Mouse (Mus musculus): ENCODE measurements around the gene U2af2. TPM values are rescaled to one million over a fixed set of nuclear protein-coding genes. Genes with fewer than 3 reads are reported as not detected.

The U2af2 gene
- polyA plus RNA-seq, 1 experiment: 333 TPM

DNA sequence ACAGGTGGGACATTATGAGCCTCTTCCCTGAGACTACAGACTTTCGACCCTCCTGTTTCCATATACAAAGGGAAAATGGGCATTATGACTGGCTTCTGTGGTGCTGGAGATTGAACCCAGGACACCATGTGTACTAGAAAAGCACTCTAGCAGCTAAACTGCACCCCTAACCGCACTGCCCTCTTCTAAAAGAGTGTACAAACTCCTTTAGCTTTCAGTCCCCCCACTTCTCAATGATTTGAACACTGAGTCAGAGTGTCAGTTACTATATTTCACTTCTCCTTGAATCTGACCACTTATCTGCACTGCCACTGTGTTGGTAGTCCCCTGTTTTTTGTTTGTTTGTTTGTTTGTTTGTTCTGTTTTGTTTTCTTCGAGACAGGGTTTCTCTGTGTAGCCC is 28.1 kb upstream of the U2af2 start, which contains the start of gene 4632433K11Rik:
Gene 4632433K11Rik, plus strand, starts transcription at position 301 of the 400 bp plus-strand sequence.
- Histone ChIP-seq H3K36me3 (ENCODE audit: control insufficient read depth, insufficient read depth) (peaks cover 45% of the 10 kb centered on the region), H3ac (ENCODE audit: control insufficient read depth, insufficient read length, low read depth) (no peak within 1 kb of the TSS), H3K79me3 (ENCODE audit: low read depth) (peaks cover 1% of the 10 kb centered on the region), H3K4me3 (ENCODE audit: insufficient read depth, poor library complexity, severe bottlenecking) (no peak within 1 kb of the TSS), H3K79me2 (ENCODE audit: control insufficient read depth, insufficient read depth) (no peaks in the 10 kb centered on the region), H3K27me3 (ENCODE audit: control insufficient read depth, insufficient read depth, insufficient read length) (no peaks in the 10 kb centered on the region)
- TF ChIP-seq MYOG (IDR thresholded peaks at IDR 0.05; ENCODE audit: control insufficient read depth, extremely low read depth, insufficient read length) (no peak), FOSL1 (IDR thresholded peaks at IDR 0.05; ENCODE audit: insufficient read depth, low read length, poor library complexity, severe bottlenecking) (no peak), MYOD1 (IDR thresholded peaks at IDR 0.05; ENCODE audit: control insufficient read depth, insufficient read length, low read depth) (no peak), CEBPB (IDR thresholded peaks at IDR 0.05; ENCODE audit: low read depth) (no peak), USF1 (IDR thresholded peaks at IDR 0.05; ENCODE audit: low read depth) (no peak), CTCF (IDR thresholded peaks at IDR 0.05; ENCODE audit: control insufficient read depth, insufficient read depth, insufficient read length) (no peak), MAX (IDR thresholded peaks at IDR 0.05) (no peak)

DNA sequence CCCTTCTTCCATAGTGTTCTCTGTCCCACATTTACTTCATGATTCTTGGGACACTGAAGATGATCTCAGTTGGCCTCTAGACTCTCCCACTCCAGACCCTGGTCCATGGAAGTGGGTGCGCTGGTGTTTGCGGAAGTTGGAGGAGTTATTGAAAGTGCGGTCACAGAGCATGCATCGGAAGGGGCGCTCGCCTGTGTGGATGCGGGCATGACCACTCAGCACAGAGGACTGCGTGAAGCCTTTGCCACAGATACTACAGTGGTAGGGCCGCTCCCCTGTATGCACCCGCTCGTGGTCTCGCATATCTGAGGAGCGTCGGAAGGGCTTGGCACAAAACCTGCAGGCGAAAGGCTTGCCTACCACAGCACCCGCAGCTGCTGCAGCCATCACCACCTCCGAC is 26.3 kb upstream of the U2af2 start:
- no peak overlapping the region for H3ac ChIP-seq (ENCODE audit: control insufficient read depth, insufficient read length, low read depth)
- no peak for TF ChIP-seq CEBPB (IDR thresholded peaks at IDR 0.05; ENCODE audit: low read depth)
- TF ChIP-seq MYOD1 (IDR thresholded peaks at IDR 0.05; ENCODE audit: control insufficient read depth, insufficient read length, low read depth): no peak
- no peak for TF ChIP-seq USF1 (IDR thresholded peaks at IDR 0.05; ENCODE audit: low read depth)
- TF ChIP-seq FOSL1 (IDR thresholded peaks at IDR 0.05; ENCODE audit: insufficient read depth, low read length, poor library complexity, severe bottlenecking): no peak
- no peak for TF ChIP-seq MYOG (IDR thresholded peaks at IDR 0.05; ENCODE audit: control insufficient read depth, extremely low read depth, insufficient read length)
- no peak for TF ChIP-seq MAX (IDR thresholded peaks at IDR 0.05)
- TF ChIP-seq CTCF (IDR thresholded peaks at IDR 0.05; ENCODE audit: control insufficient read depth, insufficient read depth, insufficient read length): no peak
- H3K36me3 ChIP-seq (ENCODE audit: control insufficient read depth, insufficient read depth): peaks cover 29% of the 10 kb centered on the region
- peaks cover 1% of the 10 kb centered on the region for H3K79me3 ChIP-seq (ENCODE audit: low read depth)
- no peaks in the 10 kb centered on the region for H3K27me3 ChIP-seq (ENCODE audit: control insufficient read depth, insufficient read depth, insufficient read length)
- no peak overlapping the region for H3K4me3 ChIP-seq (ENCODE audit: insufficient read depth, poor library complexity, severe bottlenecking)
- H3K79me2 ChIP-seq (ENCODE audit: control insufficient read depth, insufficient read depth): no peaks in the 10 kb centered on the region

DNA sequence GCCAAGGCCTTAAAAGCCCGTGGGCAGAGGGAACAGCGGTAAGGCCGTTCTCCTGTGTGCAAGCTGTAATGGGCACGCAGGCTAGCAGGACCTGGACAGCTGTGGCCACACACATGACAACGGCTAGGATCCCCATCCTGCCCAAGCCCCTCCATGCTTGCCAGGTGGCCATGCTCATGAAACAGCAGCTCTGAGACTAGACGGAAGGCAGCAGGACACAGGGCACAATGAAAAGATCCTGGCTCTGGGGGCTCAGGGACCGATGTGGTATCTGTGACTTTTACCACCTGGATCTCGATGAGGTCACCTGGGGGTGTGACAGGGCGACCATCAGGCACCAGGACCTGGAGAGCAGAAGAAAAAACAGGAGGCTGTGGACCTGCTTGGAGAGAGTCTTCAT is 25.8 kb upstream of the U2af2 start:
- Histone ChIP-seq H3ac (ENCODE audit: control insufficient read depth, insufficient read length, low read depth) (no peak overlapping the region), H3K36me3 (ENCODE audit: control insufficient read depth, insufficient read depth) (peaks cover 24% of the 10 kb centered on the region), H3K79me3 (ENCODE audit: low read depth) (peaks cover 1% of the 10 kb centered on the region), H3K27me3 (ENCODE audit: control insufficient read depth, insufficient read depth, insufficient read length) (no peaks in the 10 kb centered on the region), H3K4me3 (ENCODE audit: insufficient read depth, poor library complexity, severe bottlenecking) (no peak overlapping the region), H3K79me2 (ENCODE audit: control insufficient read depth, insufficient read depth) (no peaks in the 10 kb centered on the region)
- TF ChIP-seq CEBPB (IDR thresholded peaks at IDR 0.05; ENCODE audit: low read depth) (no peak), MAX (IDR thresholded peaks at IDR 0.05) (no peak), MYOG (IDR thresholded peaks at IDR 0.05; ENCODE audit: control insufficient read depth, extremely low read depth, insufficient read length) (no peak), USF1 (IDR thresholded peaks at IDR 0.05; ENCODE audit: low read depth) (no peak)

DNA sequence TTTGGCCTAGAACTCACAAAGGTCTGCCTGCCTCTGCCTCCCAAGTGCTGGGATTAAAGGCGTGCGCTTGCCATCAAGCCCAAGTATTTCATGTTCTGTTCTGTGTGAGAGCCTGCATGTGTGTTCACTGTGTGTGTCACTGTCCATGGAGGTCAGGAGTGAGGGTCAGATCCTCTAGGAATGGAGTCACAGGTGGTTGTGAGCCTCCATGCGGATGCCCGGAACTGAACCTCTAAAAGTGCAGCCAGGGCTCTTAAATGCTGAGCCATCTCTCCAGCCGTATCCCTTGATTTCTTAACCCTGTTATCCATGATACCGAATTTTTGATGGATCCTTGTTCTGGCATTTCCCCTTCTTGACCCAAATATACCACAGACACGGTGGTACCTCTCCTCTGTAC is 24.9 kb upstream of the U2af2 start:
- Histone ChIP-seq H3K79me2 (ENCODE audit: control insufficient read depth, insufficient read depth) (no peaks in the 10 kb centered on the region), H3K79me3 (ENCODE audit: low read depth) (peaks cover 1% of the 10 kb centered on the region), H3K27me3 (ENCODE audit: control insufficient read depth, insufficient read depth, insufficient read length) (no peaks in the 10 kb centered on the region), H3K36me3 (ENCODE audit: control insufficient read depth, insufficient read depth) (peaks cover 15% of the 10 kb centered on the region), H3ac (ENCODE audit: control insufficient read depth, insufficient read length, low read depth) (no peak overlapping the region), H3K4me3 (ENCODE audit: insufficient read depth, poor library complexity, severe bottlenecking) (no peak overlapping the region)
- TF ChIP-seq MYOD1 (IDR thresholded peaks at IDR 0.05; ENCODE audit: control insufficient read depth, insufficient read length, low read depth) (no peak), FOSL1 (IDR thresholded peaks at IDR 0.05; ENCODE audit: insufficient read depth, low read length, poor library complexity, severe bottlenecking) (no peak), MYOG (IDR thresholded peaks at IDR 0.05; ENCODE audit: control insufficient read depth, extremely low read depth, insufficient read length) (no peak), MAX (IDR thresholded peaks at IDR 0.05) (no peak), CEBPB (IDR thresholded peaks at IDR 0.05; ENCODE audit: low read depth) (no peak), CTCF (IDR thresholded peaks at IDR 0.05; ENCODE audit: control insufficient read depth, insufficient read depth, insufficient read length) (no peak), USF1 (IDR thresholded peaks at IDR 0.05; ENCODE audit: low read depth) (no peak)

DNA sequence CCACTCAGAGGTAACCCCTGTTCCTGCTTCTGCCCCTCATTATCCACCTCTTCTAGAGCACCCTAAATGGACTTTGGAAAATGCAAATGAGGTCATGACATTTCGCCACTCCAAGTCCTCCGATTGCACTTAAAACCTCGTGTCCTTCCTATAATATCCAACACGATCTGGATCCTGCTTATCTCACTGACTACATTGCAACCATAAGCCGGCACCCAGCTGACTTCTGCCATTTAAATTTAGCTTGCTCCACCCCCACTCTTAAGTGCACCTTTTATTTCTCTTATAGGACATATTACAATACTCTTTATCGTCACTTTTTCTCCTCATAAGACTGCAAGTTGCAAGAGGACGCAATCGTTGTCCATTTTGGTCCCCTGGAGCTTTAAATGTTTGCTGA is 24.5 kb upstream of the U2af2 start:
- H3K79me3 ChIP-seq (ENCODE audit: low read depth): peaks cover 1% of the 10 kb centered on the region
- TF ChIP-seq CTCF (IDR thresholded peaks at IDR 0.05; ENCODE audit: control insufficient read depth, insufficient read depth, insufficient read length): no peak
- TF ChIP-seq CEBPB (IDR thresholded peaks at IDR 0.05; ENCODE audit: low read depth): no peak
- TF ChIP-seq USF1 (IDR thresholded peaks at IDR 0.05; ENCODE audit: low read depth): no peak
- TF ChIP-seq MYOG (IDR thresholded peaks at IDR 0.05; ENCODE audit: control insufficient read depth, extremely low read depth, insufficient read length): no peak
- TF ChIP-seq MAX (IDR thresholded peaks at IDR 0.05): no peak
- TF ChIP-seq MYOD1 (IDR thresholded peaks at IDR 0.05; ENCODE audit: control insufficient read depth, insufficient read length, low read depth): no peak
- TF ChIP-seq FOSL1 (IDR thresholded peaks at IDR 0.05; ENCODE audit: insufficient read depth, low read length, poor library complexity, severe bottlenecking): no peak
- H3K36me3 ChIP-seq (ENCODE audit: control insufficient read depth, insufficient read depth): peaks cover 11% of the 10 kb centered on the region
- H3ac ChIP-seq (ENCODE audit: control insufficient read depth, insufficient read length, low read depth): no peak overlapping the region
- H3K27me3 ChIP-seq (ENCODE audit: control insufficient read depth, insufficient read depth, insufficient read length): no peaks in the 10 kb centered on the region
- H3K4me3 ChIP-seq (ENCODE audit: insufficient read depth, poor library complexity, severe bottlenecking): no peak overlapping the region
- no peaks in the 10 kb centered on the region for H3K79me2 ChIP-seq (ENCODE audit: control insufficient read depth, insufficient read depth)

DNA sequence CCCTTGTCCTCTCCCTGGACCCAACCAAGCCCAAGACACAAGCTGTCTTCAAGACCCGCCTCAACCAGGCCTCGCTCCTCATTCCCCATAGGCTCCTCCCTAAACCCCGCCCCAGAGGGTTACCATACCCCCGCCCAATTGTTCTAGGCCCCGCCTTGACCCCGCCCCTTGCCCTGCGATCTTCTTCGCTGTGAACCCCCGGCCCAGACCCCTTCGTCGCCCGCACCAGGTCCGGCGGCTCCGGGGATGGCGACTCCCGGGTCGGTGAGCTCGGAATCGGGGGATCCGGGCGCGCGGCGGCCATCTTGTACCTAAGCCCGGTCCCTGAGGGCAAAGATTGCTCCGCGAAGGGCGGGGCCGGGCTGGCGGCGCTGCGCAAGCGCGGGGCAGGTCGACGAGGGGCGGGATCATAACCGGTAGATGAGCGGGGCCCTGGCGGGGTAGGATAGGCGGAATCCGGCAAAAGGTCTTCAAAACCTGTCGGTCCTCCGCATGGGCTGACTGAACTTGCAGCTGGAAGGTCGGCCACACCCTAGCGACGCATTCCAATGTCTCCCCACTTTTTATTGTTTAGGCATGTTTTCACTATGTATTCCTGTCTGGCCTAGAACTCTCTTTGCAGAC is 23.7 kb upstream of the U2af2 start, which contains the start of gene Zfp784:
Gene Zfp784, minus strand, starts transcription at position 338 of the 624 bp plus-strand sequence.
- Histone ChIP-seq H3K36me3 (ENCODE audit: control insufficient read depth, insufficient read depth) (peaks cover 3% of the 10 kb centered on the region), H3ac (ENCODE audit: control insufficient read depth, insufficient read length, low read depth) (peak within 1 kb of the TSS; percentile 56), H3K27me3 (ENCODE audit: control insufficient read depth, insufficient read depth, insufficient read length) (no peaks in the 10 kb centered on the region), H3K79me2 (ENCODE audit: control insufficient read depth, insufficient read depth) (no peaks in the 10 kb centered on the region), H3K4me3 (ENCODE audit: insufficient read depth, poor library complexity, severe bottlenecking) (peak within 1 kb of the TSS; percentile 39), H3K79me3 (ENCODE audit: low read depth) (peaks cover 1% of the 10 kb centered on the region)
- no peak for TF ChIP-seq MYOD1 (IDR thresholded peaks at IDR 0.05; ENCODE audit: control insufficient read depth, insufficient read length, low read depth)
- TF ChIP-seq MAX (IDR thresholded peaks at IDR 0.05): no peak
- TF ChIP-seq CTCF (IDR thresholded peaks at IDR 0.05; ENCODE audit: control insufficient read depth, insufficient read depth, insufficient read length): no peak
- TF ChIP-seq MYOG (IDR thresholded peaks at IDR 0.05; ENCODE audit: control insufficient read depth, extremely low read depth, insufficient read length): no peak
- TF ChIP-seq FOSL1 (IDR thresholded peaks at IDR 0.05; ENCODE audit: insufficient read depth, low read length, poor library complexity, severe bottlenecking): no peak
- no peak for TF ChIP-seq USF1 (IDR thresholded peaks at IDR 0.05; ENCODE audit: low read depth)
- no peak for TF ChIP-seq CEBPB (IDR thresholded peaks at IDR 0.05; ENCODE audit: low read depth)
